Mouse (Mus musculus) liver, embryonic 16.5 days (tissue): ENCODE measurements around the gene Gimap8. TPM values are rescaled to one million over a fixed set of nuclear protein-coding genes. Genes with fewer than 3 reads are reported as not detected.

ENCODE experiments used
- ATAC-seq: fragments of 200-750 bp; cut with Nextera tagmentation; 2 replicates; pipeline ENCODE4 v1.8.0; 2017; ENCODE audit warnings: low read depth, mild to moderate bottlenecking, moderate number of reproducible peaks, moderate library complexity
- H3K27ac ChIP-seq: fragments of 300-500 bp; sonication (generic); 2 replicates; pipeline ENCODE4 v1.5.1; 2014; ENCODE audit warnings: mild to moderate bottlenecking, low read length
- H3K27me3 ChIP-seq: fragments of 300-500 bp; sonication (generic); 2 replicates; pipeline ENCODE4 v1.6.1; 2014; ENCODE audit warnings: low read depth, low read length, mixed read lengths; ENCODE audit not compliant: control insufficient read depth, insufficient read depth
- H3K36me3 ChIP-seq: fragments of 300-500 bp; sonication (generic); 2 replicates; pipeline ENCODE4 v1.6.1; 2014; ENCODE audit warnings: mild to moderate bottlenecking; ENCODE audit not compliant: control insufficient read depth, insufficient read depth
- H3K4me1 ChIP-seq: fragments of 300-500 bp; sonication (generic); 2 replicates; pipeline ENCODE4 v1.6.1; 2014; ENCODE audit warnings: low read depth, low read length, mixed read lengths; ENCODE audit not compliant: control insufficient read depth
- H3K4me2 ChIP-seq: fragments of 300-500 bp; sonication (generic); 2 replicates; pipeline ENCODE4 v1.6.1; 2014; ENCODE audit warnings: low read depth, low read length, mixed read lengths
- H3K4me3 ChIP-seq: fragments of 300-500 bp; sonication (generic); 2 replicates; pipeline ENCODE4 v1.5.1; 2014; ENCODE audit warnings: low read depth, mild to moderate bottlenecking, low read length
- H3K9ac ChIP-seq: fragments of 300-500 bp; sonication (generic); 2 replicates; pipeline ENCODE4 v1.6.1; 2014; ENCODE audit warnings: low read depth, low read length
- H3K9me3 ChIP-seq: fragments of 300-500 bp; sonication (generic); replicated peaks from 2 replicates; pipeline ENCODE4 v1.6.1; 2016; ENCODE audit warnings: low read length; ENCODE audit not compliant: control insufficient read depth
- WGBS: fragments of 180-500 bp; shearing (Covaris S2); extraction: QIAGEN DNeasy Blood & Tissue Kit; methylation state at CpG from one replicate; pipeline ENCODE4 v1.1.7; 2014; ENCODE audit not compliant: insufficient replicate concordance; 5-methylcytosine and 5-hydroxymethylcytosine counted together
- polyA plus RNA-seq: library from polyadenylated mRNA; unstranded; fragments of >200 nt; fragmentation: Nextera tagmentation; extraction: Ambion mirVana; gene quantifications from 2 replicates; pipeline ENCODE4 v1.2.1, GENCODE M21; 2015

Gene Gimap8
- polyA plus RNA-seq, 1 experiment from 2014 or later: 1.1 TPM

DNA sequence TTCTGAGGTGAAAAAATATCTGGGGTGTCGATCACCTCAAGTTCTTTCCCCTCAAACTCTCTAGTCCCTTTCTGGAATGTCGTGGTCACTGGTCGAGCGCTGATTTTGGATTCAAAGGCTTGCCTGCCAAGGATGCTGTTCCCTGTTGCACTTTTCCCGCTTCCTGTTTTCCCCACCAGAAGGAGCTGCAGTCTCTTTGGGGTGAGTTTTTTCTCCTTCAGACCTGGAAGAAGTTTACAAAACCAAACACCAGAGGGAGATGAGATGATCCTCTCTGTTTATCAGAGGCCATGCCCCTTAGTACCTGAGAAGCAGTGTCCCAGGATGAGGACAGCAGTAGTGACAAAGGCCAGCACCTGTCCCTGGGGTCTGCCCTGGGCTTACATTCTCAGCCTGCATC lies 55.6 kb downstream of the Gimap8 start:
- ATAC-seq: no peak
- no peak overlapping the region for H3K4me2 ChIP-seq
- no peaks in the 10 kb centered on the region for H3K27me3 ChIP-seq
- H3K9ac ChIP-seq: no peak overlapping the region
- no peak overlapping the region for H3K4me3 ChIP-seq
- H3K4me1 ChIP-seq: no peaks in the 10 kb centered on the region; the same call in 1 of the 2 replicates
- no peak overlapping the region for H3K27ac ChIP-seq
- WGBS: 68% methylated on average over 5 of the region's 5 CpGs
- no peaks in the 10 kb centered on the region for H3K36me3 ChIP-seq
- H3K9me3 ChIP-seq: no peaks in the 10 kb centered on the region

DNA sequence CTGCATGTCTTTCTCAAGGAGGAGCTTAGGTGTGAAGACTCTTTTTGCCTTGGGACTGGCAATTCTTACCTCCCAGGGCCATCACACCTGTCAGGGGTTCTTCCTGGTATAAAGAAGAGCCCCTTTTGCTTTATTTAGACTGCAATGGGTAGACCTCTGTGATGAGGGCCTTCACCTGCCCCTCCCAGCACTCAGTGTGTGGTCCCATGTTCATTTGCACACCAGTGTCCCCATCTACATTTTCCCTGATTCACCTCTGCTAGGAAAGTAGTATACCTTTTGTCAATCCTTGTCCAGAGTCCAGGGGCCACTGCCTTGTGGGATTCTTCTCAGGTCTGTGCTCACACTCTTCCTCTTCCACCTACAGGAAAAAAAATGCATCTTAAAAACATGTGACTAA lies 57.1 kb downstream of the Gimap8 start:
- Histone ChIP-seq H3K4me2 (no peak overlapping the region), H3K27ac (no peak overlapping the region), H3K36me3 (no peaks in the 10 kb centered on the region), H3K4me3 (no peak overlapping the region), H3K9ac (no peak overlapping the region), H3K27me3 (no peaks in the 10 kb centered on the region), H3K9me3 (no peaks in the 10 kb centered on the region), H3K4me1 (no peaks in the 10 kb centered on the region; the same call in 1 of the 2 replicates)
- no peak for ATAC-seq

DNA sequence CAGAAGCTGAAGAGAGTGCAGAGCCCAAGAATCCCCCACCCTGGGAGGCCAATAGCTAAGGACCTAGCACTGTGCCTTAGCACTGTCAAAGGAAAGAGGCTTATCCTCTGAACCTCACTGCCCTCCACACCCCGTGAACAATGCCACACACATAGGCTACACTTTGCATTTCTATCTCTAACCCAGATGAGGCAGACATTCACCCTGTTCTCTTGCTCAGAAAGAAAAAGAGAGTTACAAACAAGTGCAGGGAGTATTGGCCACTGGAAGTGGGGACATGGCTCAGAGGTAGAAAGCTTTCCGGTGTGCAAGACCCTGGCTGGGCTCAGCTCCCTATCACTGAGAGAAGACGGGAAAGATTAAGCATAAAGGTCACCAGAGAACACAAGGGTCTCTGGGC lies 59.1 kb downstream of the Gimap8 start:
- Histone ChIP-seq H3K4me3 (no peak overlapping the region), H3K4me2 (0 out of 2 replicates have a peak overlapping the region, but pooled peaks have one; percentile 5), H3K27me3 (no peaks in the 10 kb centered on the region), H3K36me3 (no peaks in the 10 kb centered on the region), H3K9me3 (no peaks in the 10 kb centered on the region), H3K9ac (no peak overlapping the region), H3K27ac (no peak overlapping the region), H3K4me1 (no peaks in the 10 kb centered on the region)
- ATAC-seq: no peak
- 24% methylated on average over 3 of the region's 3 CpGs for WGBS

Other genes with a start within 250 kb of the Gimap8 start
- gene Zfp467, start 201.4 kb upstream of the Gimap8 start, polyA plus RNA-seq: 2.8 and 3.3 TPM in 2 replicates
- 0.01 and 0.06 TPM in 2 replicates for gene Sspo, start 199.0 kb upstream of the Gimap8 start, polyA plus RNA-seq
- 0.84 and 1.0 TPM in 2 replicates for gene Atp6v0e2, start 109.6 kb upstream of the Gimap8 start, polyA plus RNA-seq
- 1.8 and 2.1 TPM in 2 replicates for gene Lrrc61, start 92.4 kb upstream of the Gimap8 start, polyA plus RNA-seq
- gene Rarres2, start 74.4 kb upstream of the Gimap8 start, polyA plus RNA-seq: 53.4 and 57.0 TPM in 2 replicates
- gene Gm45021, start 57.6 kb upstream of the Gimap8 start, polyA plus RNA-seq: not detected in 2 replicates
- gene Repin1, start 53.4 kb upstream of the Gimap8 start, polyA plus RNA-seq: 11.7 and 14.0 TPM in 2 replicates
- not detected in 2 replicates for gene Gm44965, start 53.3 kb upstream of the Gimap8 start, polyA plus RNA-seq
- 2.2 and 2.3 TPM in 2 replicates for gene Zfp775, start 45.2 kb upstream of the Gimap8 start, polyA plus RNA-seq
- 0.13 and 0.19 TPM in 2 replicates for gene AI854703, start 20.5 kb upstream of the Gimap8 start, polyA plus RNA-seq
- gene Gimap9, start 28.9 kb downstream of the Gimap8 start, polyA plus RNA-seq: 7.2 and 9.8 TPM in 2 replicates
- gene Gimap4, start 37.3 kb downstream of the Gimap8 start, polyA plus RNA-seq: 11.0 and 11.4 TPM in 2 replicates
- gene Gimap6, start 61.0 kb downstream of the Gimap8 start, polyA plus RNA-seq: 8.9 and 9.9 TPM in 2 replicates
- 0.40 TPM in 1 of 2 replicates, not detected in the other for gene Gm28053, start 71.4 kb downstream of the Gimap8 start, polyA plus RNA-seq
- 0.13 and 0.16 TPM in 2 replicates for gene Gimap7, start 71.4 kb downstream of the Gimap8 start, polyA plus RNA-seq
- 5.7 and 5.9 TPM in 2 replicates for gene Gimap1, start 91.8 kb downstream of the Gimap8 start, polyA plus RNA-seq
- gene Gimap5, start 99.0 kb downstream of the Gimap8 start, polyA plus RNA-seq: 2.5 and 2.8 TPM in 2 replicates
- 0.20 and 0.37 TPM in 2 replicates for gene Gimap3, start 123.6 kb downstream of the Gimap8 start, polyA plus RNA-seq
- 138 and 147 TPM in 2 replicates for gene Tmem176a, start 193.7 kb downstream of the Gimap8 start, polyA plus RNA-seq
- 207 and 215 TPM in 2 replicates for gene Tmem176b, start 194.3 kb downstream of the Gimap8 start, polyA plus RNA-seq
- 0.20 TPM in 1 of 2 replicates, not detected in the other for gene Aoc1, start 225.7 kb downstream of the Gimap8 start, polyA plus RNA-seq